Mouse (Mus musculus): ENCODE measurements at regions not wholly inside any gene's neighbourhood (a gene's known extent, or its start where the extent isn't known, plus 50 kb on each side); places are given as distances from the start of the nearest gene placed in this dataset.

- no peak for DNase-seq
Measured at GRCm38 (mm10) chr8:92000368-92000767, 198.5 kb upstream of the Irx3 start.

- DNase-seq = no peak
Measured at GRCm38 (mm10) chr8:91999661-92000060, 197.8 kb upstream of the Irx3 start.

- DNase-seq = no peak
Measured at GRCm38 (mm10) chr8:91999189-91999588, 197.3 kb upstream of the Irx3 start.

GRCm38 (mm10) chr8:91997892-91998189 lies 196.0 kb upstream of the Irx3 start:
- no peak for DNase-seq

- no peak for DNase-seq
Measured at GRCm38 (mm10) chr8:91997023-91997891, 195.4 kb upstream of the Irx3 start.

- no peak for DNase-seq
Measured at GRCm38 (mm10) chr8:91996305-91997022, 194.6 kb upstream of the Irx3 start.

GRCm38 (mm10) chr8:91995407-91996144 lies 193.7 kb upstream of the Irx3 start:
- no peak for DNase-seq

- no peak for DNase-seq
Measured at GRCm38 (mm10) chr8:91991542-91992452, 189.9 kb upstream of the Irx3 start.

GRCm38 (mm10) chr8:91990952-91991351 lies 189.1 kb upstream of the Irx3 start:
- no peak for DNase-seq

- peak; percentile 12 to 27 for DNase-seq
Measured at GRCm38 (mm10) chr8:91990048-91990447, 188.2 kb upstream of the Irx3 start.

- DNase-seq = peak; percentile 16 to 33
Measured at GRCm38 (mm10) chr8:91988866-91989633, 187.2 kb upstream of the Irx3 start.

- DNase-seq = peak in 1 of 2 experiments; percentile 8
Measured at GRCm38 (mm10) chr8:91987854-91988253, 186.0 kb upstream of the Irx3 start.

GRCm38 (mm10) chr8:91983171-91983570 lies 181.3 kb upstream of the Irx3 start:
- no peak for DNase-seq

GRCm38 (mm10) chr8:91976900-91977585 lies 175.2 kb upstream of the Irx3 start:
- no peak for DNase-seq

GRCm38 (mm10) chr8:91975460-91975859 lies 173.6 kb upstream of the Irx3 start:
- no peak for DNase-seq

- DNase-seq = no peak
Measured at GRCm38 (mm10) chr8:91974636-91975035, 172.8 kb upstream of the Irx3 start.

GRCm38 (mm10) chr8:91973951-91974439 lies 172.1 kb upstream of the Irx3 start:
- no peak for DNase-seq

GRCm38 (mm10) chr8:91967407-91967806 lies 165.5 kb upstream of the Irx3 start:
- DNase-seq = peak; percentile 31 to 40

- peak; percentile 60 to 72 for DNase-seq
Measured at GRCm38 (mm10) chr8:91966891-91967370, 165.1 kb upstream of the Irx3 start.

GRCm38 (mm10) chr8:91961696-91962095 lies 159.8 kb upstream of the Irx3 start:
- DNase-seq = no peak

Measured in adrenal gland, postnatal 36 days (tissue).